Mouse (Mus musculus) myocyte (in vitro differentiated cells): ENCODE data around the gene Plcl2. TPM values are rescaled to one million over a fixed set of nuclear protein-coding genes. Genes with fewer than 3 reads are reported as not detected.
"Not testable (repeated sequence)": the region's sequence is repeated elsewhere in the genome, so short reads cannot be mapped to it uniquely, and the experiment has no call there.

ENCODE experiments used
- H3K27me3 ChIP-seq: one replicate; pipeline ENCODE4 v1.6.1; 2011; ENCODE audit not compliant: control insufficient read depth, insufficient read depth, insufficient read length
- H3K36me3 ChIP-seq: one replicate; pipeline ENCODE4 v1.6.1; 2011; ENCODE audit not compliant: control insufficient read depth, insufficient read depth
- H3K4me2 ChIP-seq: one replicate; pipeline ENCODE4 v1.6.1; 2011; ENCODE audit warnings: low read depth, control low read depth
- H3K4me3 ChIP-seq: one replicate; pipeline ENCODE4 v1.5.1; 2011; ENCODE audit warnings: mild to moderate bottlenecking, control low read depth, moderate library complexity
- H3K79me2 ChIP-seq: one replicate; pipeline ENCODE4 v1.6.1; 2011; ENCODE audit not compliant: control insufficient read depth, insufficient read depth
- H3ac ChIP-seq: one replicate; pipeline ENCODE4 v1.6.1; 2011; ENCODE audit not compliant: control insufficient read depth, insufficient read length
- CEBPB ChIP-seq: IDR thresholded peaks from 2 replicates; pipeline ENCODE4 v1.6.1; 2011; ENCODE audit warnings: mild to moderate bottlenecking, moderate library complexity; ENCODE audit not compliant: poor library complexity, insufficient read depth, severe bottlenecking
- E2F4 ChIP-seq: IDR thresholded peaks from one replicate; pipeline ENCODE4 v1.6.1; 2011; ENCODE audit warnings: mild to moderate bottlenecking, control low read depth, moderate library complexity; ENCODE audit not compliant: insufficient read depth
- MAX ChIP-seq: IDR thresholded peaks from one replicate; pipeline ENCODE4 v1.6.1; 2011; ENCODE audit warnings: low read depth, mild to moderate bottlenecking, control low read depth
- MYOD1 ChIP-seq, 3 experiments: IDR thresholded peaks; one replicate each; pipeline ENCODE4 v1.6.1; 2011; ENCODE audit warnings: control low read depth in 2 of 3, low read depth in 2 of 3, mild to moderate bottlenecking in 2 of 3, moderate library complexity in 1 of 3; ENCODE audit not compliant: insufficient read length in 2 of 3, control insufficient read depth in 1 of 3
- MYOG ChIP-seq, 3 experiments: IDR thresholded peaks; one replicate each; pipeline ENCODE4 v1.6.1; 2011; ENCODE audit warnings: control low read depth in 2 of 3, low read depth in 2 of 3, mild to moderate bottlenecking in 2 of 3; ENCODE audit not compliant: insufficient read length in 2 of 3, control insufficient read depth in 1 of 3, insufficient read depth in 1 of 3
- POLR2A ChIP-seq: IDR thresholded peaks from one replicate; pipeline ENCODE4 v1.6.1; 2011; ENCODE audit warnings: low read depth, mild to moderate bottlenecking, control low read depth, moderate library complexity; ENCODE audit not compliant: insufficient read length
- POLR2AphosphoS2 ChIP-seq: IDR thresholded peaks from one replicate; pipeline ENCODE4 v1.6.1; 2011; ENCODE audit warnings: low read depth, control low read depth; ENCODE audit not compliant: insufficient read length
- REST ChIP-seq: IDR thresholded peaks from one replicate; pipeline ENCODE4 v1.6.1; 2011; ENCODE audit warnings: mild to moderate bottlenecking, control low read depth, moderate library complexity; ENCODE audit not compliant: insufficient read depth, insufficient read length
- SRF ChIP-seq: IDR thresholded peaks from one replicate; pipeline ENCODE4 v1.6.1; 2011; ENCODE audit warnings: low read depth; ENCODE audit not compliant: control insufficient read depth, insufficient read length
- TCF12 ChIP-seq: IDR thresholded peaks from one replicate; pipeline ENCODE4 v1.6.1; 2011; ENCODE audit warnings: mild to moderate bottlenecking, control low read depth; ENCODE audit not compliant: poor library complexity, insufficient read depth, severe bottlenecking
- TCF3 ChIP-seq: IDR thresholded peaks from one replicate; pipeline ENCODE4 v1.6.1; 2011; ENCODE audit warnings: low read depth, control low read depth; ENCODE audit not compliant: insufficient read length
- USF1 ChIP-seq: IDR thresholded peaks from one replicate; pipeline ENCODE4 v1.6.1; 2011; ENCODE audit warnings: low read depth, mild to moderate bottlenecking, control low read depth, moderate library complexity
- polyA plus RNA-seq: library from polyadenylated mRNA; unstranded; fragments of >200 nt; fragmentation: generic; extraction: Trizol; gene quantifications from one replicate; pipeline ENCODE4 v1.2.1, GENCODE M21; 2012; ENCODE audit warnings: missing spikeins

The Plcl2 gene
- polyA plus RNA-seq, 1 experiment: 13.2 TPM

DNA sequence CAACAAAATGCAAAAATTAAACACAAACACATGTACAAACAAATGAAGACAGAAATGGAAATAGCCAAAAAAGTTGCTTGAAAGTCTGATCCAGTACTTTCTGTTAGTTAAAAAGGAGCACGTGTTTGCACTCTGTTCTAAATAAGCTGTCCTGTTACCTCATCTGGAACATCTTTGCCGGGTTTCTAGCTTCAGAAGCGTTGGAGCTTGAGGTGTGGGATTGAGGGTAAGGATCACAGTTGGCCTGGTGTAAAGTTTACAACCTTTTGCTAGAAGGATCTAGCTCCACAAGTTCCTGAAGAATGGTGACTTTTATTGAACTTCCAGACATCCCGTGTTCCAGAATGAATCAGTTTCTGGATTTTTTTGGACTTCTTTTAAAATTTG lies 49.0 kb downstream of the Plcl2 start:
- H3K27me3 ChIP-seq: no peaks in the 10 kb centered on the region
- TF ChIP-seq REST: no peak
- TF ChIP-seq CEBPB: no peak
- no peak for TF ChIP-seq USF1
- no peak for TF ChIP-seq TCF3
- TF ChIP-seq TCF12: no peak
- no peak for TF ChIP-seq POLR2AphosphoS2
- no peak for TF ChIP-seq POLR2A
- TF ChIP-seq E2F4: no peak
- no peak for TF ChIP-seq MAX
- no peak for TF ChIP-seq SRF
- TF ChIP-seq MYOG (IDR thresholded peaks at IDR 0.05; ENCODE audit: control insufficient read depth in 1 of 3, insufficient read depth in 1 of 3, insufficient read length in 2 of 3, low read depth in 2 of 3): no peak
- no peak for TF ChIP-seq MYOD1 (IDR thresholded peaks at IDR 0.05; ENCODE audit: control insufficient read depth in 1 of 3, insufficient read length in 2 of 3, low read depth in 2 of 3)
- no peak overlapping the region for H3K4me2 ChIP-seq
- H3ac ChIP-seq: no peak overlapping the region
- H3K4me3 ChIP-seq: no peak overlapping the region
- H3K79me2 ChIP-seq: no peaks in the 10 kb centered on the region
- no peaks in the 10 kb centered on the region for H3K36me3 ChIP-seq

GRCm38 (mm10) chr17:50565376-50566123 lies 56.3 kb downstream of the Plcl2 start:
- no peak overlapping the region for H3ac ChIP-seq
- no peaks in the 10 kb centered on the region for H3K36me3 ChIP-seq
- no peaks in the 10 kb centered on the region for H3K27me3 ChIP-seq
- no peak overlapping the region for H3K4me3 ChIP-seq
- TF ChIP-seq CEBPB (no peak), MYOD1 (IDR thresholded peaks at IDR 0.05; ENCODE audit: control insufficient read depth in 1 of 3, insufficient read length in 2 of 3, low read depth in 2 of 3) (no peak), USF1 (no peak), MYOG (IDR thresholded peaks at IDR 0.05; ENCODE audit: control insufficient read depth in 1 of 3, insufficient read depth in 1 of 3, insufficient read length in 2 of 3, low read depth in 2 of 3) (no peak), TCF3 (no peak), TCF12 (no peak), E2F4 (no peak), SRF (no peak), MAX (no peak), POLR2A (no peak), REST (no peak), POLR2AphosphoS2 (no peak)
- peaks cover 7% of the 10 kb centered on the region for H3K79me2 ChIP-seq
- H3K4me2 ChIP-seq: no peak overlapping the region

- H3K4me3 ChIP-seq: no peak overlapping the region
- H3K4me2 ChIP-seq: no peak overlapping the region
- H3K36me3 ChIP-seq: no peaks in the 10 kb centered on the region
- no peak overlapping the region for H3ac ChIP-seq
- peaks cover 15% of the 10 kb centered on the region for H3K79me2 ChIP-seq
- no peaks in the 10 kb centered on the region for H3K27me3 ChIP-seq
- TF ChIP-seq MYOG (IDR thresholded peaks at IDR 0.05; ENCODE audit: control insufficient read depth in 1 of 3, insufficient read depth in 1 of 3, insufficient read length in 2 of 3, low read depth in 2 of 3) (no peak), CEBPB (no peak), MAX (no peak), POLR2AphosphoS2 (no peak), TCF3 (no peak), E2F4 (no peak), TCF12 (no peak), USF1 (no peak), SRF (no peak), MYOD1 (IDR thresholded peaks at IDR 0.05; ENCODE audit: control insufficient read depth in 1 of 3, insufficient read length in 2 of 3, low read depth in 2 of 3) (no peak), POLR2A (no peak), REST (no peak)
Measured at GRCm38 (mm10) chr17:50568846-50569245, 59.6 kb downstream of the Plcl2 start.

DNA sequence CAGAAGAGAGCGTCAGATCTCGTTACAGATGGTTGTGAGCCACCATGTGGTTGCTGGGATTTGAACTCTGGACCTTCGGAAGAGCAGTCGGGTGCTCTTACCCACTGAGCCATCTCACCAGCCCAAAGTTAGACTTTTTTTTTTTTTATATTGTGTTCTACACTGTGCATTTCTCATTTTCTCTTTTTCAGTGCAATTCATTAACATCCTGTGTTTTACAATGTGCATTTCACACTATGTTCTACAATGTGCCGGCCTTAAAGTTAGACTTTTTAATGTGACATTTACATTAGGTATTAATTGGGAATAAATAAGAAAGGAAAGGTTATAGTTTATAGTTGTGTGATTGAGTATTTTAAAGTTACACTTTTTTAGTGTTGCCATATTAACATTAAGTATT lies 61.0 kb downstream of the Plcl2 start:
- peaks cover 15% of the 10 kb centered on the region for H3K79me2 ChIP-seq
- not testable (repeated sequence) for H3ac ChIP-seq, H3K27me3 ChIP-seq, H3K36me3 ChIP-seq, H3K4me2 ChIP-seq, H3K4me3 ChIP-seq
